Mouse (Mus musculus) left cerebral cortex, adult 2 months (tissue): ENCODE data around the gene Pfkfb4. TPM values are rescaled to one million over a fixed set of nuclear protein-coding genes. Genes with fewer than 3 reads are reported as not detected.
A peak's percentile ranks its signal among the peaks of the same experiment; 100 is the strongest.

Experiments used
- DNase-seq, 2 experiments: peaks; one replicate each; pipeline ENCODE4 v3.0.0; 2021 to 2022; ENCODE audit warnings: low spot score in 2 of 2, mixed read lengths in 1 of 2; ENCODE audit errors: extremely low spot score in 1 of 2
- H3K27ac ChIP-seq: fragments of 200-600 bp; 2 replicates; pipeline ENCODE4 v1.8.1; 2022
- H3K4me3 ChIP-seq: fragments of 200-600 bp; 2 replicates; pipeline ENCODE4 v1.8.1; 2022
- CTCF ChIP-seq: fragments of 200-600 bp; IDR thresholded peaks from 2 replicates; pipeline ENCODE4 v1.8.1; 2022; ENCODE audit warnings: antibody characterized with exemption, mild to moderate bottlenecking, moderate library complexity
- intact Hi-C: fragments of 180-260 bp; cut with DNase I; formaldehyde crosslinking; loops from one replicate; pipeline ENCODE4 v1.15.1; 2025
- microRNA-seq, 2 experiments: library from miRNA; unstranded; fragments of <30 nt; microRNA quantifications; one replicate each; pipeline ENCODE4 v1.2.0; 2021
- total RNA-seq, 2 experiments: library from RNA; stranded (reverse); gene quantifications; 2 replicates each; pipeline ENCODE4 v1.2.3; 2021

The Pfkfb4 gene
- total RNA-seq, 2 experiments from 2014 or later = 15.8 to 17.7 TPM

GRCm38 (mm10) chr9:109060898-109061295 lies 69.3 kb downstream of the Pfkfb4 start:
- H3K4me3 ChIP-seq = no peak overlapping the region
- no peak for DNase-seq
- H3K27ac ChIP-seq = no peak overlapping the region
- TF ChIP-seq CTCF = no peak
- intact Hi-C loops = no loop called here

- no peak overlapping the region for H3K27ac ChIP-seq
- peak; percentile 23; the same call in 1 of the 2 replicates for TF ChIP-seq CTCF
- intact Hi-C loops = loop anchor here (5.0 kb wide), 1 partner anchor 121 kb away; no protein-coding TSS in a partner anchor
- no peak for DNase-seq
- no peak overlapping the region for H3K4me3 ChIP-seq
Measured at GRCm38 (mm10) chr9:109068095-109068735, 76.6 kb downstream of the Pfkfb4 start.

GRCm38 (mm10) chr9:109073661-109074573 lies 82.3 kb downstream of the Pfkfb4 start, which contains the start of gene Atrip:
Gene Atrip (minus strand): TSS chr9:109074124.
- Histone ChIP-seq H3K4me3 (peak within 1 kb of the TSS; percentile 80), H3K27ac (peak within 1 kb of the TSS; percentile 85)
- no peak for TF ChIP-seq CTCF
- intact Hi-C loops = no loop called here
- DNase-seq = peak; percentile 93 to 96

GRCm38 (mm10) chr9:109080516-109080915 lies 88.9 kb downstream of the Pfkfb4 start:
- TF ChIP-seq CTCF = no peak
- Histone ChIP-seq H3K27ac (no peak overlapping the region), H3K4me3 (no peak overlapping the region)
- intact Hi-C loops = no loop called here
- DNase-seq = no peak

DNA sequence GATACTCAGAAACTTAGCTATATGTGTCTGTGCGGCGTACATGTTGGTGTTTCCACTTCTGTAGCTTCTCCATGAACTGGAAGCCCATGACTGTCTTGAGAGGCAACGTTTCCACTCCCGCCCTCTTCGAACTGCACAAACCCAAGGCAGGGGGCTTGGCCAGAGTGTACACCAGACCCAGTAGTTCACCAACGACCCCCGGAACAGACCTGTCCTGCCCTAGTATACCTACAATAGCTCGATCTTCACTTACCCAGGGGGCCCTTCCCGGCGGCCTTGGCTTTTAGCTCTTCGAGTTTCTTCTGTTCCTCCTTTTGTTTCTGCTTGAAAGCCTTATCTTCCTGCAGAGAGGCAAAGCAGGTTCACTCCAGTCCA lies 90.2 kb downstream of the Pfkfb4 start:
- Histone ChIP-seq H3K27ac (peak overlapping the region; percentile 88), H3K4me3 (peak overlapping the region; percentile 56)
- intact Hi-C loops = no loop called here
- TF ChIP-seq CTCF = no peak
- no peak for DNase-seq

Small RNA genes lying within 50 kb of the gene (microRNA-seq; reads per million reads assigned to microRNA genes)
- 0 reads per million in 2 experiments for gene Mir711

Other genes with a start within 250 kb of the Pfkfb4 start
- gene Ip6k2, start 208.0 kb upstream of the Pfkfb4 start, total RNA-seq = 100 to 1,000 TPM; 143 to 164 TPM
- 10 to 100 TPM; 64.7 to 68.0 TPM for gene Nckipsd, start 183.4 kb upstream of the Pfkfb4 start, total RNA-seq
- 10 to 100 TPM; 65.1 to 75.0 TPM for gene Celsr3, start 165.5 kb upstream of the Pfkfb4 start, total RNA-seq
- 10 to 100 TPM; 17.1 to 17.8 TPM for gene Slc26a6, start 138.5 kb upstream of the Pfkfb4 start, total RNA-seq
- gene Tmem89, start 77.2 kb upstream of the Pfkfb4 start, total RNA-seq = not detected
- gene Uqcrc1, start 55.1 kb upstream of the Pfkfb4 start, total RNA-seq = 100 to 1,000 TPM; 358 to 364 TPM
- gene Col7a1, start 38.2 kb upstream of the Pfkfb4 start, total RNA-seq = 1 to 10 TPM; 2.8 to 4.0 TPM
- gene Ucn2, start 5.8 kb upstream of the Pfkfb4 start, total RNA-seq = under 1 TPM; 0.40 to 0.41 TPM
- gene Shisa5, start 46.8 kb downstream of the Pfkfb4 start, total RNA-seq = 10 to 100 TPM; 71.6 to 77.5 TPM
- 10 to 100 TPM; 11.7 to 15.3 TPM for gene Trex1, start 68.0 kb downstream of the Pfkfb4 start, total RNA-seq
- 10 to 100 TPM; 28.0 to 28.3 TPM for gene Atrip, start 82.3 kb downstream of the Pfkfb4 start, total RNA-seq
- 1 to 10 TPM; 8.0 to 8.6 TPM for gene Ccdc51, start 90.7 kb downstream of the Pfkfb4 start, total RNA-seq
- 100 to 1,000 TPM; 312 to 332 TPM for gene Tma7, start 90.8 kb downstream of the Pfkfb4 start, total RNA-seq
- 10 to 100 TPM; 65.0 to 70.5 TPM for gene Plxnb1, start 103.6 kb downstream of the Pfkfb4 start, total RNA-seq
- not detected for gene Fbxw21, start 170.3 kb downstream of the Pfkfb4 start, total RNA-seq
- not detected for gene Fbxw13, start 204.2 kb downstream of the Pfkfb4 start, total RNA-seq
- not detected for gene Fbxw20, start 243.0 kb downstream of the Pfkfb4 start, total RNA-seq